Mouse (Mus musculus) MEL (cell line): Measurements from ENCODE around the gene Agbl1. TPM values are rescaled to one million over a fixed set of nuclear protein-coding genes. Genes with fewer than 3 reads are reported as not detected.

Source experiments
- DNase-seq: peaks from one replicate; pipeline ENCODE4 v3.0.0; 2011; ENCODE audit warnings: low read depth, low spot score
- H3K27ac ChIP-seq: 2 replicates; pipeline ENCODE4 v1.5.1; 2012; ENCODE audit warnings: low read depth, mild to moderate bottlenecking, control low read depth, low read length, moderate library complexity; ENCODE audit not compliant: control insufficient read depth
- H3K27me3 ChIP-seq, 2 experiments: fragments of 150-350 bp in 1 of 2; sonication (generic) in 1 of 2; 2 replicates each; pipeline ENCODE4 v1.6.1; 2012; ENCODE audit warnings: low read length in 2 of 2, mild to moderate bottlenecking in 2 of 2, improper control_type of control experiment in 1 of 2, moderate library complexity in 1 of 2; ENCODE audit not compliant: insufficient read depth in 2 of 2, control insufficient read depth in 1 of 2
- H3K36me3 ChIP-seq, 2 experiments: 2 replicates each; pipeline ENCODE4 v1.6.1; 2012 to 2014; ENCODE audit warnings: low read length in 2 of 2, improper control_type of control experiment in 1 of 2, inconsistent platforms in 1 of 2, mild to moderate bottlenecking in 1 of 2; ENCODE audit not compliant: insufficient read depth in 2 of 2, control insufficient read depth in 1 of 2
- H3K4me1 ChIP-seq, 2 experiments: fragments of 150-350 bp in 1 of 2; sonication (generic) in 1 of 2; 2 replicates each; pipeline ENCODE4 v1.6.1; 2012; ENCODE audit warnings: low read length in 2 of 2, improper control_type of control experiment in 1 of 2, mild to moderate bottlenecking in 1 of 2; ENCODE audit not compliant: insufficient read depth in 2 of 2, control insufficient read depth in 1 of 2
- H3K4me3 ChIP-seq, 2 experiments: fragments of 150-350 bp in 1 of 2; sonication (generic) in 1 of 2; 2 replicates each; pipeline ENCODE4 v1.5.1; 2012; ENCODE audit warnings: low read depth in 2 of 2, low read length in 2 of 2, mild to moderate bottlenecking in 2 of 2, moderate library complexity in 2 of 2, control low read depth in 1 of 2, improper control_type of control experiment in 1 of 2; ENCODE audit not compliant: control insufficient read depth in 1 of 2, insufficient read depth in 1 of 2
- H3K79me2 ChIP-seq: 2 replicates; pipeline ENCODE4 v1.6.1; 2012; ENCODE audit warnings: mild to moderate bottlenecking, low read length, moderate library complexity; ENCODE audit not compliant: control insufficient read depth, poor library complexity, insufficient read depth
- H3K9ac ChIP-seq: 2 replicates; pipeline ENCODE4 v1.6.1; 2012; ENCODE audit warnings: low read depth, mild to moderate bottlenecking, control low read depth, low read length, moderate library complexity; ENCODE audit not compliant: control insufficient read depth, poor library complexity, severe bottlenecking
- H3K9me3 ChIP-seq: fragments of 150-350 bp; sonication (generic); replicated peaks from 2 replicates; pipeline ENCODE4 v1.6.1; 2012; ENCODE audit warnings: mild to moderate bottlenecking, low read length, improper control_type of control experiment, moderate library complexity; ENCODE audit not compliant: insufficient read depth
- BHLHE40 ChIP-seq: IDR thresholded peaks from 2 replicates; pipeline ENCODE4 v1.6.1; 2012; ENCODE audit warnings: low read depth, mild to moderate bottlenecking, inconsistent platforms, low read length, improper control_type of control experiment, borderline replicate concordance
- CTCF ChIP-seq, 3 experiments: IDR thresholded peaks in 2 of 3; conservative IDR thresholded peaks in 1 of 3; 2 replicates each; pipeline ENCODE4 v1.5.1; 2011 to 2012; ENCODE audit warnings: low read length in 3 of 3, low read depth in 2 of 3, mild to moderate bottlenecking in 2 of 3, improper control_type of control experiment in 1 of 3, inconsistent platforms in 1 of 3, mixed read lengths in 1 of 3, moderate library complexity in 1 of 3; ENCODE audit not compliant: control insufficient read depth in 1 of 3, insufficient read depth in 1 of 3, poor library complexity in 1 of 3, severe bottlenecking in 1 of 3
- GABPA ChIP-seq: IDR thresholded peaks from 2 replicates; pipeline ENCODE4 v1.6.1; 2012; ENCODE audit warnings: low read depth, mild to moderate bottlenecking, inconsistent platforms, low read length, improper control_type of control experiment, moderate library complexity
- JUND ChIP-seq: IDR thresholded peaks from 2 replicates; pipeline ENCODE4 v1.6.1; 2011; ENCODE audit warnings: low read depth, mild to moderate bottlenecking, improper control_type of control experiment, low read length
- MAFK ChIP-seq: IDR thresholded peaks from 2 replicates; pipeline ENCODE4 v1.6.1; 2011; ENCODE audit warnings: low read depth, mild to moderate bottlenecking, low read length, improper control_type of control experiment, borderline replicate concordance
- MAZ ChIP-seq: IDR thresholded peaks from 2 replicates; pipeline ENCODE4 v1.6.1; 2012; ENCODE audit warnings: low read depth, mild to moderate bottlenecking, inconsistent platforms, low read length, improper control_type of control experiment
- MXI1 ChIP-seq: IDR thresholded peaks from 2 replicates; pipeline ENCODE4 v1.6.1; 2011; ENCODE audit warnings: mild to moderate bottlenecking, low read depth, low read length, improper control_type of control experiment
- MYB ChIP-seq: IDR thresholded peaks from 2 replicates; pipeline ENCODE4 v1.6.1; 2011; ENCODE audit warnings: mild to moderate bottlenecking, low read depth, low read length, improper control_type of control experiment
- MYC ChIP-seq: IDR thresholded peaks from 2 replicates; pipeline ENCODE4 v1.6.1; 2011; ENCODE audit warnings: low read depth, mild to moderate bottlenecking, low read length, improper control_type of control experiment, moderate library complexity
- NRF1 ChIP-seq: IDR thresholded peaks from 2 replicates; pipeline ENCODE4 v1.6.1; 2014; ENCODE audit warnings: low read depth, mild to moderate bottlenecking, inconsistent platforms, low read length, improper control_type of control experiment, moderate library complexity; ENCODE audit not compliant: poor library complexity, insufficient read depth, severe bottlenecking
- POLR2A ChIP-seq, 2 experiments: IDR thresholded peaks; 2 replicates each; pipeline ENCODE4 v1.6.1; 2011 to 2012; ENCODE audit warnings: low read length in 2 of 2, mild to moderate bottlenecking in 2 of 2, control low read depth in 1 of 2, improper control_type of control experiment in 1 of 2, low read depth in 1 of 2, moderate library complexity in 1 of 2; ENCODE audit not compliant: control insufficient read depth in 1 of 2, insufficient read depth in 1 of 2, poor library complexity in 1 of 2
- POLR2AphosphoS5 ChIP-seq: IDR thresholded peaks from 2 replicates; pipeline ENCODE4 v1.6.1; 2012; ENCODE audit warnings: low read depth, borderline replicate concordance, mild to moderate bottlenecking, inconsistent platforms, low read length, moderate library complexity, mixed read lengths
- RCOR1 ChIP-seq: IDR thresholded peaks from 2 replicates; pipeline ENCODE4 v1.6.1; 2012; ENCODE audit warnings: low read depth, mild to moderate bottlenecking, inconsistent platforms, low read length, improper control_type of control experiment
- SIN3A ChIP-seq: IDR thresholded peaks from 2 replicates; pipeline ENCODE4 v1.6.1; 2012; ENCODE audit warnings: low read length, improper control_type of control experiment, inconsistent platforms
- TAL1 ChIP-seq: IDR thresholded peaks from 2 replicates; pipeline ENCODE4 v1.6.1; 2012; ENCODE audit warnings: mild to moderate bottlenecking, inconsistent platforms, low read length, moderate library complexity, mixed read lengths
- USF1 ChIP-seq: IDR thresholded peaks from 2 replicates; pipeline ENCODE4 v1.6.1; 2014; ENCODE audit warnings: low read depth, mild to moderate bottlenecking, inconsistent platforms, low read length, improper control_type of control experiment, moderate library complexity
- USF2 ChIP-seq, 2 experiments: IDR thresholded peaks; 2 replicates each; pipeline ENCODE4 v1.6.1; 2011 to 2012; ENCODE audit warnings: improper control_type of control experiment in 2 of 2, low read length in 2 of 2, borderline replicate concordance in 1 of 2, inconsistent platforms in 1 of 2, low read depth in 1 of 2, mild to moderate bottlenecking in 1 of 2; ENCODE audit not compliant: insufficient read depth in 1 of 2
- ZMIZ1 ChIP-seq: IDR thresholded peaks from 2 replicates; pipeline ENCODE4 v1.6.1; 2012; ENCODE audit warnings: low read depth, mild to moderate bottlenecking, inconsistent platforms, low read length, improper control_type of control experiment, moderate library complexity
- ZNF384 ChIP-seq: IDR thresholded peaks from 2 replicates; pipeline ENCODE4 v1.6.1; 2012; ENCODE audit warnings: low read depth, mild to moderate bottlenecking, inconsistent platforms, low read length, improper control_type of control experiment
- polyA plus RNA-seq, 2 experiments: library from polyadenylated mRNA; stranded (reverse) in 1 of 2; unstranded in 1 of 2; fragments of >175 nt in 1 of 2; fragments of >200 nt in 1 of 2; gene quantifications; 2 replicates each; pipeline versions ENCODE4 v1.2.1 to v1.2.4; 2012; ENCODE audit warnings: low replicate concordance in 2 of 2, low read depth in 1 of 2; ENCODE audit not compliant: insufficient read length in 2 of 2, insufficient read depth in 1 of 2, missing spikeins in 1 of 2
- total RNA-seq: library from RNA; depleted of rRNA; stranded (reverse); fragments of 300-350 nt; gene quantifications from 2 replicates; pipeline ENCODE4 v1.2.3, GENCODE M21; 2012

Gene Agbl1
- total and polyA plus RNA-seq, 3 experiments, result not detected

DNA sequence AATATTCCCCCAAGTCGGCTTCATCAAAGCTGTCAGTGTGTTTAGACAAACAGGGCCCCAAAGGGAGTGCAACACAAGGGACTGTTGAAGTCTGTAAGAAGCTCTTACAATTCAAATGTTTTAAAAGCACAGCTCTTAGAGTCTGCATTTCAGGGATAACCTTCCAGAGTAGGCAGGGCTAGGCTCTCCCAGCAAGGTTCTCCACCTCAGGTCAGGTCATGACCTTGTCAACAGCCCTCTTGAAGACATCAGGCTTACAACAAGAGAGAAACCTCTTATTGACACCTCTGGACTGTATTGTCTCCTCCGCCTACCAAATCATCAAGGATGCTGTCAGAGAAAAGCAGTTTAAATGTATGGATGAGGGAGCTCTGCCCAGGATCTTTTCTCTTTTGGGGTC lies 692.0 kb downstream of the Agbl1 start:
- no peaks in the 10 kb centered on the region for H3K36me3 ChIP-seq
- no peak overlapping the region for H3K4me3 ChIP-seq
- no peak overlapping the region for H3K9ac ChIP-seq
- no peak for DNase-seq
- no peak for TF ChIP-seq MAFK
- no peak for TF ChIP-seq BHLHE40
- no peak for TF ChIP-seq RCOR1
- TF ChIP-seq POLR2A (IDR thresholded peaks at IDR 0.05; ENCODE audit: control insufficient read depth in 1 of 2, insufficient read depth in 1 of 2, low read depth in 1 of 2, low read length in 2 of 2, poor library complexity in 1 of 2), result no peak
- no peak for TF ChIP-seq POLR2AphosphoS5
- TF ChIP-seq USF1, result no peak
- no peak for TF ChIP-seq SIN3A
- TF ChIP-seq USF2 (IDR thresholded peaks at IDR 0.05; ENCODE audit: borderline replicate concordance in 1 of 2, insufficient read depth in 1 of 2, low read depth in 1 of 2, low read length in 2 of 2), result no peak
- H3K27me3 ChIP-seq, result no peaks in the 10 kb centered on the region
- no peak overlapping the region for H3K27ac ChIP-seq
- no peaks in the 10 kb centered on the region for H3K9me3 ChIP-seq
- no peaks in the 10 kb centered on the region for H3K79me2 ChIP-seq
- no peaks in the 10 kb centered on the region for H3K4me1 ChIP-seq

DNA sequence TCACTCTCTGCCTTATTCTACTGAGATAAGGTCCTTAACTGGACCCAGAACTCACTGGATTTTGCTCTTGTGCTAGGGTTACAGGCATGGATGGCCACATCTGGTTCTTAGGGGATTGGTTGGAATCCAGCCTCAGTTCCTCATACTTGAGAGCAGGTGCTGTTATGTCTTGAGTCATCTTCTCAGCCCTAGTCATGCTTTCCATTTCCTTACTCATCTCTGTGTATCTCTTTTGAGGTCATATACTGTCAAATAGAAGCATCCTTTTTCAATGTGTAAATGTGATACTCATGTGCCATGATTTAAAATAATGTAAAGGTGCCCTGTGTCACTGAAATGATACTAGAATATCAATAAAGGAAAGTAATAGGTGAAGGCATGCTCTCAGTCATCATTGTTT lies 705.5 kb downstream of the Agbl1 start:
- Histone ChIP-seq H3K4me1 (no peaks in the 10 kb centered on the region), H3K79me2 (no peaks in the 10 kb centered on the region), H3K9ac (no peak overlapping the region), H3K36me3 (no peaks in the 10 kb centered on the region), H3K27ac (no peak overlapping the region), H3K27me3 (no peaks in the 10 kb centered on the region), H3K9me3 (no peaks in the 10 kb centered on the region), H3K4me3 (no peak overlapping the region)
- TF ChIP-seq USF1 (no peak), BHLHE40 (no peak), MAZ (no peak), ZNF384 (no peak), MYB (no peak), TAL1 (no peak), JUND (no peak), NRF1 (no peak), ZMIZ1 (no peak), MXI1 (no peak), MYC (no peak), GABPA (no peak), SIN3A (no peak), CTCF (IDR thresholded peaks at IDR 0.05 in 2 of 3, conservative IDR thresholded peaks at IDR 0.05 in 1 of 3; ENCODE audit: control insufficient read depth in 1 of 3, insufficient read depth in 1 of 3, low read depth in 2 of 3, low read length in 3 of 3, poor library complexity in 1 of 3, severe bottlenecking in 1 of 3) (no peak)
- no peak for DNase-seq
